Mouse (Mus musculus) hindbrain, embryonic 11.5 days (tissue): Measurements from ENCODE around the gene Adh5. TPM values are rescaled to one million over a fixed set of nuclear protein-coding genes. Genes with fewer than 3 reads are reported as not detected.
"Not testable (repeated sequence)": the region's sequence is repeated elsewhere in the genome, so short reads cannot be mapped to it uniquely, and the experiment has no call there.

Experiments
- ATAC-seq: fragments of 200-750 bp; cut with Nextera tagmentation; 2 replicates; pipeline ENCODE4 v1.8.0; 2017; ENCODE audit warnings: mild to moderate bottlenecking, moderate TSS enrichment, moderate library complexity; ENCODE audit not compliant: low FRiP score
- DNase-seq: peaks from one replicate; pipeline ENCODE4 v3.0.0-alpha.2; 2015; ENCODE audit warnings: low spot score
- H3K27ac ChIP-seq: fragments of 300-500 bp; sonication (generic); 2 replicates; pipeline ENCODE4 v1.5.1; 2014; ENCODE audit warnings: mild to moderate bottlenecking, low read depth, low read length
- H3K27me3 ChIP-seq: fragments of 300-500 bp; sonication (generic); 2 replicates; pipeline ENCODE4 v1.6.1; 2014; ENCODE audit warnings: mild to moderate bottlenecking, low read length, moderate library complexity, mixed read lengths; ENCODE audit not compliant: control insufficient read depth, insufficient read depth
- H3K36me3 ChIP-seq: fragments of 300-500 bp; sonication (generic); 2 replicates; pipeline ENCODE4 v1.6.1; 2014; ENCODE audit warnings: mild to moderate bottlenecking, low read length, moderate library complexity, mixed read lengths; ENCODE audit not compliant: control insufficient read depth, insufficient read depth
- H3K4me1 ChIP-seq: fragments of 300-500 bp; sonication (generic); replicated peaks from 2 replicates; pipeline ENCODE4 v1.6.1; 2014; ENCODE audit warnings: low read length, mixed read lengths; ENCODE audit not compliant: control insufficient read depth, insufficient read depth
- H3K4me2 ChIP-seq: fragments of 300-500 bp; sonication (generic); replicated peaks from 2 replicates; pipeline ENCODE4 v1.6.1; 2014; ENCODE audit warnings: mild to moderate bottlenecking, low read depth, low read length
- H3K4me3 ChIP-seq: fragments of 300-500 bp; sonication (generic); 2 replicates; pipeline ENCODE4 v1.5.1; 2014; ENCODE audit warnings: low read depth, low read length
- H3K9ac ChIP-seq: fragments of 300-500 bp; sonication (generic); 2 replicates; pipeline ENCODE4 v1.6.1; 2014; ENCODE audit warnings: low read depth, low read length
- H3K9me3 ChIP-seq: fragments of 300-500 bp; sonication (generic); 2 replicates; pipeline ENCODE4 v1.6.1; 2016; ENCODE audit warnings: low read length; ENCODE audit not compliant: control insufficient read depth
- WGBS: fragments of 180-500 bp; shearing (Covaris S2); extraction: QIAGEN DNeasy Blood & Tissue Kit; methylation state at CpG from one replicate; pipeline ENCODE4 v1.1.7; 2014; 5-methylcytosine and 5-hydroxymethylcytosine counted together
- polyA plus RNA-seq: library from polyadenylated mRNA; unstranded; fragments of >200 nt; fragmentation: Nextera tagmentation; extraction: Ambion mirVana; gene quantifications from 2 replicates; pipeline ENCODE4 v1.2.1, GENCODE M21; 2014

The Adh5 gene
- polyA plus RNA-seq, 1 experiment from 2014 or later: 272 TPM

GRCm38 (mm10) chr3:138466656-138467055 is 23.8 kb downstream of the Adh5 start:
- not testable (repeated sequence) for ATAC-seq, H3K4me2 ChIP-seq, H3K27ac ChIP-seq, H3K9ac ChIP-seq, DNase-seq, H3K36me3 ChIP-seq, H3K9me3 ChIP-seq, H3K4me3 ChIP-seq, H3K4me1 ChIP-seq, H3K27me3 ChIP-seq
- 91% methylated on average over 1 of the region's 1 CpGs for WGBS

- DNase-seq (no peak), ATAC-seq (no peak)
- 85% methylated on average over 3 of the region's 3 CpGs for WGBS
- Histone ChIP-seq H3K9ac (no peak overlapping the region), H3K27me3 (no peaks in the 10 kb centered on the region), H3K9me3 (no peaks in the 10 kb centered on the region), H3K4me1 (no peaks in the 10 kb centered on the region), H3K4me2 (no peak overlapping the region), H3K36me3 (no peaks in the 10 kb centered on the region), H3K27ac (no peak overlapping the region), H3K4me3 (no peak overlapping the region)
These were observed 28.2 kb downstream of the Adh5 start for GRCm38 (mm10) chr3:138471066-138471465.

- DNase-seq (no peak), ATAC-seq (no peak)
- H3K9me3 ChIP-seq: no peaks in the 10 kb centered on the region
- no peaks in the 10 kb centered on the region for H3K4me1 ChIP-seq
- no peak overlapping the region for H3K4me3 ChIP-seq
- H3K27me3 ChIP-seq: no peaks in the 10 kb centered on the region
- H3K36me3 ChIP-seq: peaks cover 3% of the 10 kb centered on the region; the same call in 1 of the 2 replicates
- no peak overlapping the region for H3K4me2 ChIP-seq
- no peak overlapping the region for H3K9ac ChIP-seq
- WGBS: 96% methylated on average over 8 of the region's 8 CpGs
- no peak overlapping the region for H3K27ac ChIP-seq
These were observed 36.6 kb downstream of the Adh5 start for GRCm38 (mm10) chr3:138479489-138479888.

- ATAC-seq: no peak
- H3K4me3 ChIP-seq: no peak overlapping the region
- WGBS: 76% methylated on average over 14 of the region's 14 CpGs
- no peaks in the 10 kb centered on the region for H3K27me3 ChIP-seq
- no peaks in the 10 kb centered on the region for H3K9me3 ChIP-seq
- H3K27ac ChIP-seq: no peak overlapping the region
- DNase-seq: no peak
- H3K4me1 ChIP-seq: no peaks in the 10 kb centered on the region
- H3K4me2 ChIP-seq: no peak overlapping the region
- peaks cover 3% of the 10 kb centered on the region; the same call in 1 of the 2 replicates for H3K36me3 ChIP-seq
- no peak overlapping the region for H3K9ac ChIP-seq
These were observed 38.8 kb downstream of the Adh5 start for GRCm38 (mm10) chr3:138481526-138482284.

GRCm38 (mm10) chr3:138483240-138483639 is 40.3 kb downstream of the Adh5 start:
- no peaks in the 10 kb centered on the region for H3K27me3 ChIP-seq

GRCm38 (mm10) chr3:138488584-138489326 is 45.9 kb downstream of the Adh5 start:
- Histone ChIP-seq H3K27ac (peak overlapping the region; percentile 79), H3K27me3 (no peaks in the 10 kb centered on the region), H3K36me3 (no peaks in the 10 kb centered on the region; the same call in 1 of the 2 replicates), H3K4me1 (no peaks in the 10 kb centered on the region), H3K4me2 (peak overlapping the region; percentile 41), H3K9me3 (no peaks in the 10 kb centered on the region), H3K4me3 (peak overlapping the region; percentile 91), H3K9ac (peak overlapping the region; percentile 84)
- ATAC-seq: no peak; the same call in 1 of the 2 replicates
- DNase-seq: peak; percentile 46
- WGBS: under 1% methylated on average over 56 of the region's 61 CpGs

More at GRCm38 (mm10) chr3:138483240-138483639, 40.3 kb downstream of the Adh5 start:
- Histone ChIP-seq H3K36me3 (peaks cover 3% of the 10 kb centered on the region; the same call in 1 of the 2 replicates), H3K27ac (no peak overlapping the region), H3K4me3 (no peak overlapping the region), H3K4me2 (no peak overlapping the region), H3K9ac (no peak overlapping the region), H3K9me3 (no peaks in the 10 kb centered on the region), H3K4me1 (no peaks in the 10 kb centered on the region)
- DNase-seq: no peak
- WGBS: 89% methylated on average over 2 of the region's 2 CpGs
- no peak for ATAC-seq

GRCm38 (mm10) chr3:138489327-138490033 is 46.6 kb downstream of the Adh5 start, which contains the start of gene Metap1:
Metap1 (minus strand) TSS chr3:138489515.
- 2% methylated on average over 56 of the region's 65 CpGs for WGBS
- Histone ChIP-seq H3K9me3 (no peaks in the 10 kb centered on the region), H3K4me3 (peak within 1 kb of the TSS; percentile 91), H3K4me1 (no peaks in the 10 kb centered on the region), H3K27ac (peak within 1 kb of the TSS; percentile 79), H3K36me3 (no peaks in the 10 kb centered on the region; the same call in 1 of the 2 replicates), H3K27me3 (no peaks in the 10 kb centered on the region), H3K9ac (peak within 1 kb of the TSS; percentile 84), H3K4me2 (peak within 1 kb of the TSS; percentile 41)
- DNase-seq (peak; percentile 97), ATAC-seq (peak; percentile 99)

- H3K4me1 ChIP-seq: no peaks in the 10 kb centered on the region
These were observed 47.1 kb downstream of the Adh5 start for GRCm38 (mm10) chr3:138490034-138490337.

More at GRCm38 (mm10) chr3:138490034-138490337, 47.1 kb downstream of the Adh5 start:
- no peaks in the 10 kb centered on the region for H3K9me3 ChIP-seq
- 31% methylated on average over 6 of the region's 6 CpGs for WGBS
- H3K4me2 ChIP-seq: peak overlapping the region; percentile 29
- no peaks in the 10 kb centered on the region; the same call in 1 of the 2 replicates for H3K36me3 ChIP-seq
- ATAC-seq: peak; percentile 8; the same call in 1 of the 2 replicates
- no peaks in the 10 kb centered on the region for H3K27me3 ChIP-seq
- DNase-seq: no peak
- H3K27ac ChIP-seq: no peak overlapping the region
- no peak overlapping the region; the same call in 1 of the 2 replicates for H3K9ac ChIP-seq
- peak overlapping the region; percentile 91 for H3K4me3 ChIP-seq
